Mouse (Mus musculus): Measurements from ENCODE around the gene Slc1a3.

GRCm38 (mm10) chr15:8623879-8624278, 86.7 kb downstream of the Slc1a3 start:
- TF ChIP-seq CTCF (IDR thresholded peaks at IDR 0.05; ENCODE audit: borderline replicate concordance, control insufficient read depth, extremely low read depth, insufficient read depth, low read length, poor library complexity) (no peak), POLR2A (IDR thresholded peaks at IDR 0.05; ENCODE audit: control insufficient read depth, extremely low read depth, insufficient read depth, low read length, poor library complexity) (no peak)
